Mouse (Mus musculus) thymus, adult 2 months (tissue): ENCODE results near the gene Crb1.

Source experiments
- CTCF ChIP-seq: fragments of 200-500 bp; IDR thresholded peaks from 2 replicates; pipeline ENCODE4 v1.5.1; 2012; ENCODE audit warnings: mild to moderate bottlenecking, control low read depth, low read length, moderate library complexity, borderline replicate concordance; ENCODE audit not compliant: control insufficient read depth, poor library complexity, insufficient read depth; ENCODE audit errors: extremely low read depth
- POLR2A ChIP-seq: fragments of 200-500 bp; IDR thresholded peaks from 2 replicates; pipeline ENCODE4 v1.6.1; 2012; ENCODE audit warnings: mild to moderate bottlenecking, low read length, control low read depth, moderate library complexity; ENCODE audit not compliant: control insufficient read depth, poor library complexity, insufficient read depth; ENCODE audit errors: extremely low read depth

- TF ChIP-seq POLR2A (no peak), CTCF (no peak)
These were observed 202.7 kb downstream of the Crb1 start for GRCm38 (mm10) chr1:139174058-139174832.
